Mouse (Mus musculus): Measurements from ENCODE around the gene 0610040J01Rik.

0610040J01Rik gene

DNA sequence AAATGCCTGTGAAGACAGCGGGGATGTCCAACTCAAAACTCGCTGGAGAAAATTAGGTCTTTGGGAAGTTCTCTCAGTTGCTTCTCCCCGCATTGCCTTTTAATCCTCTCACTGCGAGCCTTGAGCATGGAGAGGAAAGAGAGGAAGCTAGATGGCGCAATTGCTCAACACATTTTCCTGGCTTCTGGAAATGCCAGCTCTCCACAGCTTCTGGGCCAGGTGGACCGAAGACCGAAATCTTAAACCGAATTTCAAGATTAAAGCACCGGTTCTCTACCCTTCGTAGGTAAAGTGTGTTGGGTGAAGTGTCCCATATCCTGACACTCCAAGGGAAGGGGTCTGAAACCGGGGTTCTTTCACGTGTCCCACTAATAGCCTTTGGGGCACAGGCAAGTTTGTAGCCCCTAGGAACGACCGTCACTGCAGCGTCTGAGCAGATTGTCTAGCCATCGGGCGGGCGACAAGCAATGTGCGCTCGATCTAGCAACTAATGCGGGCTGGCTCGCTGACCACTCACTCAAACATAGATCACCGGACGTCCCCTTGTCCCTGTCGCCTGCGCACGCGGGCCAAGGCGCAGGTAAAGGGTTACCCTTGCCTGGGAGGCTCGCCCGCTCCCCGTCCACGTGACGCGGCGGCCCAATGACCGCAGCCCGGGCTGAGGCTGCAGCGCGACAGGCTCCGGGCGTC is at the start of gene 0610040J01Rik:
TSS of gene 0610040J01Rik (plus strand) at position 545 of the 690 bp plus-strand sequence.
- peak; percentile 38 for DNase-seq (ENCODE audit: low read depth, low spot score)

DNA sequence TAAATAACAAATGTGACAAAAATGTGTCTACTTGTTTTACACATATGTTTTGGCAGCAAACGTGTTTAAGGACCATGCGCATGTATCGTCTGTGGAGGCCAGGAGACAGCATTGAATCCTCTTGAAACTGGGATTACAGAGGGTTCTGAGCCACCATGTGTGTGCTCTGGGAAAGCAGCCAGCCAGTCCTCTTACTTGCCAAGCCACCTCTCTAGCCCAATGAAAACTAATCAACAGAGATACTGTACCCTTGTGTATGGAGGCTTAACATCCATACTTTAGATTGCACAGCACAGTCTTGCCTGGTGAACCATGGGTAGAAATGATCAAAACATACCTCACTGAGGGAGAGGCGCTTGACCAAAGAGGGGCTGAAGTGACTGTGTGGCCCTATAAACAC is 46.3 kb upstream of the 0610040J01Rik start:
- no peak for DNase-seq (ENCODE audit: low read depth, low spot score)

DNA sequence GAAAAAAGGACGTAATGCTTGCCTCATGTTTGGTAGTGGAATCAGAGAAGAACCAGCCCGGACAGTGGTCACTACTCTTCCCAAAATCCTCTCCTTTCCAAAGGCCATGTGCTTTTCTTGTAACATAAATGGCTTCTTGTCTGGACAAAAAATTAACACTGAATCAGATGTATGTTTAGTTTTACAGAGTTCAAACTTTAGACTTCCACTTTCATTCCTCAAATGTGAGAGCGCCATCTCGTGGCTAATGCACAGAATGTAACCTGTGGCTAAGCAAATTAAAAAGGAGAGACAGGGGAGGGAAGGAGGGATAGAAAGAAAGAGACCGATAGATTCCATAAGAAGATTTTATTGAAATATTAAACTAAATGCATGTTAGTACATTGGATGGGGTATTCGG is 45.4 kb upstream of the 0610040J01Rik start:
- no peak for DNase-seq (ENCODE audit: low read depth, low spot score)

GRCm38 (mm10) chr5:63767464-63767863 is 44.7 kb upstream of the 0610040J01Rik start:
- DNase-seq (ENCODE audit: low read depth, low spot score), result no peak

DNA sequence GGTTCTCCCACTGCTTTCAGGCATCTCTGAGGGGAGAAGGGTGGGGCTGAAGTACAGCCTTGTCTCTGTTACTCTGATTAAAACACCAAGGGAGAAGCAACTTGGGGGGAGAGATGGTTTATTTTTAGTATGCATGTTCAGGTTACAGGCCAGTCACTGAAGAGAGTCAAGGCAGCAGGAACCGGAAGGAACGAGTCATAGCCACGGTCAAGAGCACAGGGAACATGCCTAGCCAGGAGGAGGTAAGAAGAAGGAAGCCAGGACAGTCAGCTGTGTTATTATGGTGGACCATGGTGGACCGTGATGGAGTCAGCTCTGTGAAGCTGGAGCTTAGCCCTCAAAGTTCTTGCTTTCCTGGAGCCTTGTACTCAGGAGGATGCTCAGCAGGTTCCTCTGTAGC is 43.9 kb upstream of the 0610040J01Rik start:
- DNase-seq (ENCODE audit: low read depth, low spot score), result no peak

DNA sequence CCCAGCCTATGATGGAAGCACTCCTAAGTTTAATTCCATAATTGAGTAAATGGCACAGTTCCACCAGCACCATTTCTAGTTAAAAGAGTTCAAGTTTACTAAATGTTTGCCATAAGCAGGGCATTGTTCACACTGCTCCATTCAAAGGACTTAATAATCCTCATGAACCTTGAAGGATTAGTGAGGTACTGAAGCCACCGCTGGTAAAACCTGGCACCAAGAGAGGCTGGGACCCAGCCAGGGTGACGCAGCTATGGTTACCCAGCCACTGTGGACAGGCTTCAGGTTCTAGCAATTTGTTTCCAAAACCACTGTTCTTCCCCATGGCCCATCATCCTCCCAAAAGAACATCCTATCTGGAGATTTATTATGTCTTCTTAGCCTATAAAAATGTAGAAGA is 39.2 kb upstream of the 0610040J01Rik start:
- DNase-seq (ENCODE audit: low read depth, low spot score), result no peak

- DNase-seq (ENCODE audit: low read depth, low spot score), result no peak
These were observed 38.6 kb upstream of the 0610040J01Rik start for GRCm38 (mm10) chr5:63773603-63774002.

- DNase-seq (ENCODE audit: low read depth, low spot score), result no peak
These were observed 23.9 kb upstream of the 0610040J01Rik start for GRCm38 (mm10) chr5:63788156-63788826.

- no peak for DNase-seq (ENCODE audit: low read depth, low spot score)
These were observed 324 bp downstream of the 0610040J01Rik start for GRCm38 (mm10) chr5:63812509-63812865.

- DNase-seq (ENCODE audit: low read depth, low spot score), result no peak
These were observed 4.5 kb downstream of the 0610040J01Rik start for GRCm38 (mm10) chr5:63816643-63817042.

GRCm38 (mm10) chr5:63817270-63817669 is 5.1 kb downstream of the 0610040J01Rik start:
- peak; percentile 17 for DNase-seq (ENCODE audit: low read depth, low spot score)

GRCm38 (mm10) chr5:63818975-63819374 is 6.8 kb downstream of the 0610040J01Rik start:
- no peak for DNase-seq (ENCODE audit: low read depth, low spot score)

- DNase-seq (ENCODE audit: low read depth, low spot score), result no peak
These were observed 7.4 kb downstream of the 0610040J01Rik start for GRCm38 (mm10) chr5:63819519-63819918.

- no peak for DNase-seq (ENCODE audit: low read depth, low spot score)
These were observed 9.0 kb downstream of the 0610040J01Rik start for GRCm38 (mm10) chr5:63821176-63821575.

DNA sequence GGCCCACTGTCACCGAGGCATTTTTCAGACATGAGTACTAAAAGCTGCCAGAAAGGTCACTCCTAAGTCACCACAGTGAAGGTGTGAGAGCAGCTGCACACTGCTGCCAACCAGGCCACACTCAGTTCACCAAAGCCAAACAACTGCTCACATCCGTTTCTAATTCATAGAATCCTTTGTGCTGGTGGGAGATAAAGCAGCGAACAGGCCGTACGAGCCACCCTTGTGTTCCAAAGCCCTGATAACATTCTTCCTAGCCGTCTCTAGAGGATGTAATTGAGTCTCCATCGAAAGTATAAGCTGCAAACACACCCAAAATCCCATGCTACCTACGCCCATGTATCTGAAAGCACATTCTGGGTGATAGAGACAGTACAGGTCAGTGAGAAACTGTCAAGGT is 9.7 kb downstream of the 0610040J01Rik start:
- DNase-seq (ENCODE audit: low read depth, low spot score), result no peak

GRCm38 (mm10) chr5:63823362-63824332 is 11.5 kb downstream of the 0610040J01Rik start:
- no peak for DNase-seq (ENCODE audit: low read depth, low spot score)

DNA sequence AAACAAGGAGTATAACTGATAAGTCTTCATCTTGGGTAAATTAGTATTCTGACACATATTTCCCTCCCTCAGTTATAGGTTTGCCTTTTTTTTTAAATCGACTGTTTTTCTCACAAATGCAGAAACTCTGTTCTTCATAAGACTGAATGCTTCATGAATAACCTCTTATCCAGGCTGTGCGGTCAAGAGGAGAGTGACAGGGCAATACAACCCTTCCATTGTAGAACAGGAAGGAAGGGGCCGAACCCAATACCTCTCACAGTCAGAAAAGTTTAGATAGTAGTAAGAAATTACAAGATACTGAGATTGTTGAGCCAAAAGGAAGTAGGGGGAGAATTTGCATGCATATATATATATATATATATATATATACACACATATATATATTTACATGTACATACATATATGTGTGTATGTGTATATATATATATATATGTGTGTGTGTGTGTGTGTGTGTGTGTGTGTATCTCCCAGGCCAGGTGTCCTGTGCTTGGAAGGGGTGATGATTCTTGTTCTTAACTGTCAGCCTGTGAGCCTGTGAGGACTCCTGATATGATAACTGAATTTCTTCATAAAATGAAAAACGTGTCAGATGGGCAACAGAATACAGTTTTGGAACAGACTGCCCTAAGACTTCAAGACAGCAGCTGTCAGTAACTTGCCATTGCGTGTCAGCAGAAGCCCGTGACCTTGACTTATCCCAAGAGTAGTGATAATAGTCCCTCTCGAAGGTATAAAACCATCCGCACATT is 12.6 kb downstream of the 0610040J01Rik start:
- no peak for DNase-seq (ENCODE audit: low read depth, low spot score)

GRCm38 (mm10) chr5:63825881-63826280 is 13.7 kb downstream of the 0610040J01Rik start:
- no peak for DNase-seq (ENCODE audit: low read depth, low spot score)

DNA sequence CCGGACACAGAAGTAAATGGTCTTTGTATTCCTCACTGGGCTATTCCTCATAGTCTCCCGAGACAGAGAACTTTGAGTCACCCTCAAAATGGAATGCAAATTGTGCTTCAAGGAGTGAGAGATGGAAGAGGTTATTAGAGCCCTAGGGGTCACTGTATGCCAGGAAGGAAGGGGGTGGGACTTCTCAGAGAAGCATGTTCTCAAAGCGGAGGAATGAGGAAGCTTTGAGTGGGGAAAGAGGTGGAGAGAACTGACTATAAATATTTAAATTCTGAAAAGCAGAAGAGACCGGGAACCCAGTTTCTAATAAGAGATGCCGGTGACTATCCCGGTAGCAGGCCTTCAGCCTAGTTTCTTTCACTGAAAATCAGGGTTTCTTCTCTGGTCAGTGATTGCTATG is 14.8 kb downstream of the 0610040J01Rik start:
- peak; percentile 17 for DNase-seq (ENCODE audit: low read depth, low spot score)

DNA sequence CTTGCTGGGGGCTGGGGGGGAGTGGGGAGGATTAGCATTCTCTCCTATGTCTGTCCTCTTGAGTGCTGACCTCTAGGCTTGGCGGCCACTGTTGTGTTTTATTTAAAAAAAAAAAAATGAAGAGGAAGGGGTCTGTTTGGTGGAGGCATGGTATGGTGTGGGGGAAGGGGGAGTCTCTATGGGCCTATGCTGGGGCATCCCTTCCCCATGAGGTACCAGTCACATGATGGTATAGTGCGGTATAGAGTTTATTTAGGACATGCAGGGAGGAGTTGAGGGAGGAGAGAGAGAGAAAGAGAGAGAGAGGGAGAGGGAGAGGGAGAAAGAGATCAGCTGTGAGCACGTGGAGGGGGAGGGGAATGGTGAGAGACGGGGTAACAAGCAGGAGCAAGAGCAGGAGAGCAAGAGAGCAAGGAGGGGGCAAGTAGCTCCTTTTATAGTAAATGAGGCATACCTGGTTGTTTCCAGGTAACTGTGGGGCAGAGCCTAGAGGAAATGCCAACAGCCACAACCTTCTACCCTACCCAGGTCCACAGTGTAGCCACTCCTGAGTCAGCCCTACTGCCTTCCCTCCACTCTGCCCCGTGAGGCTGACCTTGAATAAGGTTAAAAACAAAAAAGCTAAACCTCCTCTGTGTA is 15.4 kb downstream of the 0610040J01Rik start:
- no peak for DNase-seq (ENCODE audit: low read depth, low spot score)
